Mouse (Mus musculus) spleen, adult 2 months (tissue): ENCODE measurements around the gene Scgb2a2. TPM values are rescaled to one million over a fixed set of nuclear protein-coding genes. Genes with fewer than 3 reads are reported as not detected.
"Not testable (repeated sequence)": the region's sequence is repeated elsewhere in the genome, so short reads cannot be mapped to it uniquely, and the experiment has no call there.

Experiments
- DNase-seq, 2 experiments: peaks; one replicate each; pipeline versions ENCODE4 v3.0.0 to v3.0.0-alpha.2; 2012 to 2021; ENCODE audit warnings: low spot score in 2 of 2, low read depth in 1 of 2
- H3K27ac ChIP-seq: fragments of 200-500 bp; 2 replicates; pipeline ENCODE4 v1.5.1; 2012; ENCODE audit warnings: low read length, inconsistent platforms; ENCODE audit not compliant: insufficient read depth
- H3K27me3 ChIP-seq: fragments of 200-500 bp; 2 replicates; pipeline ENCODE4 v1.6.1; 2012; ENCODE audit warnings: mild to moderate bottlenecking, moderate library complexity, low read length, inconsistent platforms; ENCODE audit not compliant: control insufficient read depth, insufficient read depth
- H3K36me3 ChIP-seq: fragments of 200-500 bp; 2 replicates; pipeline ENCODE4 v1.6.1; 2012; ENCODE audit warnings: mild to moderate bottlenecking, low read length, inconsistent platforms; ENCODE audit not compliant: control insufficient read depth, insufficient read depth
- H3K4me1 ChIP-seq: fragments of 200-500 bp; 2 replicates; pipeline ENCODE4 v1.6.1; 2011; ENCODE audit warnings: inconsistent platforms; ENCODE audit not compliant: control insufficient read depth, insufficient read depth, insufficient read length
- H3K4me3 ChIP-seq: fragments of 200-500 bp; 2 replicates; pipeline ENCODE4 v1.5.1; 2011; ENCODE audit warnings: mild to moderate bottlenecking, inconsistent platforms; ENCODE audit not compliant: insufficient read depth, insufficient read length; ENCODE audit errors: extremely low read depth
- CTCF ChIP-seq: fragments of 200-500 bp; IDR thresholded peaks from 2 replicates; pipeline ENCODE4 v1.5.1; 2011; ENCODE audit warnings: mild to moderate bottlenecking, inconsistent platforms; ENCODE audit not compliant: insufficient read depth, insufficient read length, insufficient replicate concordance; ENCODE audit errors: extremely low read depth
- POLR2A ChIP-seq: fragments of 200-500 bp; IDR thresholded peaks from 2 replicates; pipeline ENCODE4 v1.6.1; 2011; ENCODE audit warnings: low read depth, low read length, inconsistent platforms
- WGBS: fragments of 180-500 bp; shearing (Covaris S2); methylation state at CpG from one replicate; pipeline ENCODE4 v1.1.7; 2018; 5-methylcytosine and 5-hydroxymethylcytosine counted together
- polyA plus RNA-seq: library from polyadenylated mRNA; depleted of rRNA; stranded (reverse); fragments of >200 nt; gene quantifications from 2 replicates; pipeline ENCODE4 v1.2.3, GENCODE M21; 2012; rRNA removed

Gene Scgb2a2
- polyA plus RNA-seq: not detected in 2 replicates

DNA sequence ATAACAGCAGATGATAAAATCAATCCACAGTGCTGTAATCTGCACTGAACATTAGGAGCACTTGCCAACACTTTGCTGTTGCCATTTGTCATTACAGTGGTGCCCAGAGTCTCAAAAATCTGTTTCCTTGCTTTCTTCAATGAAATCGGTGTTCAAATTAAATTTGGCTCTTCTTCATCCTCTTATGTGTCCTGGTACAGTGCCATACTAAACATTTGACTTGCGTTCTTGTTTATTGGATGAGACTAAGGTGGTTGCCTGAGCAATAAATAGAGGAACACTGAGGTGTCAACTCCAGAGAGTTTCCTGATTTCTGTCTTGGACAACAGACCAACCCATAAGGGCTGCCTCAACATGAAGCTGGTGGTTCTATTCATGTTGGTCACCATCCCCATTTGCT lies at the start of gene Scgb2a2:
TSS of gene Scgb2a2 (plus strand) at position 301 of the 400 bp plus-strand sequence.
- Histone ChIP-seq H3K36me3 (no peaks in the 10 kb centered on the region), H3K4me1 (no peaks in the 10 kb centered on the region), H3K27ac (no peak within 1 kb of the TSS), H3K27me3 (no peaks in the 10 kb centered on the region), H3K4me3 (no peak within 1 kb of the TSS)
- DNase-seq: no peak
- 82% methylated on average over 2 of the region's 2 CpGs for WGBS
- TF ChIP-seq CTCF (no peak), POLR2A (no peak)

DNA sequence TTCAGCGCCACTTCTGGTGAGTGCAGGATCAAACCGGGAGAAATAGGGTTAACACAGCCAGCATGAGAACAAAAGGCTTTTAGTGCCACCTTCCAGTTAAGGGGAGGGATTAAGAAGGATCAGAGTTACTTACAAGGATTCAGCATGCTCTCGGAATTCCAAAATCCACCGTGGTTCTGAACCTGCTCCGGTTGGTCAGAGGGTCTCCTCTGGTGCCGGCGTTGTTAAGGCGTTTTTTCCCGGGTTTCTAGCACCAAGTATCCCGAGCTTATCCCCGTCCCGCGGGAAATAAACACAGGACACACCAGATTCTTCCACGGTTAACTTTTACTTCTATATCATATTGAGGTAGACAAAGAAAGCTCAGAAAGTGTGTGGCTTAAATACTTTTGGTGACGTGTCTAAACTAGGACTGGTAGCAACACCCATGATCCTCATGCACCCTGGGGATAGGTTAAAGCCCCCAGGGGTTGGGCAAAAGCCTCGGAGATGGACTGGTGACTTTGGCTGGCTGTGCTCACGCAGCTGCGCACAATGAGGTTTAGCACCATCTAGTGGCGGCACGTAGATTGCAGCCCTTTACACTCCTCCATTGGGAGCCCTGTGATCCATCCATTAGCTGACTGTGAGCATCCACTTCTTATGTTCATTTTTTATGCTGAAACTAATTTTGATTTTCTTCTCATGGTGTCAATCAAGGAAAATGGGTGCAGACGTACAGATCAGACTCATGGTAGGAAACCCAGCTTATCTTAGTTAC lies 10.6 kb upstream of the Scgb2a2 start:
- not testable (repeated sequence) for H3K4me1 ChIP-seq, H3K27me3 ChIP-seq, H3K4me3 ChIP-seq, H3K27ac ChIP-seq, H3K36me3 ChIP-seq
- DNase-seq: peak in 1 of 2 experiments; percentile 27
- 13% methylated on average over 20 of the region's 21 CpGs for WGBS

DNA sequence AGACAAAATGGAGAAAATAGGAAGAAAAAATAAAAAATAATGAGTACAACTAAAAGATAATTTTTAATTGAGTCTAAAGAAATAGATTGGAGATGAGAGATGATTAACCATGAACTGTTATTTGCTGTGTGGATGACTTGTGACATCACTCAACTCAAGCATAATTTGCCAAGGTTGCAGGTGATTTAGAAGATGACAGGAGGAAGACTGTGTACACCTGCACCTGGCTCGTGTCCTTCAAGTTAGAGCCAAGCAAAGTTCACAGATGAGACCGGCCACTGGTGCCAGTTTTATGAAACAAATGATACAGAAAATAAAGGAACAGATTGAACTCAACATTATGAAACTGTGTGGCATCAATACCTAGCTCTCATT lies 10.0 kb upstream of the Scgb2a2 start:
- TF ChIP-seq POLR2A (no peak), CTCF (no peak)
- WGBS: 63% methylated on average over 2 of the region's 2 CpGs
- no peak overlapping the region for H3K4me3 ChIP-seq

DNA sequence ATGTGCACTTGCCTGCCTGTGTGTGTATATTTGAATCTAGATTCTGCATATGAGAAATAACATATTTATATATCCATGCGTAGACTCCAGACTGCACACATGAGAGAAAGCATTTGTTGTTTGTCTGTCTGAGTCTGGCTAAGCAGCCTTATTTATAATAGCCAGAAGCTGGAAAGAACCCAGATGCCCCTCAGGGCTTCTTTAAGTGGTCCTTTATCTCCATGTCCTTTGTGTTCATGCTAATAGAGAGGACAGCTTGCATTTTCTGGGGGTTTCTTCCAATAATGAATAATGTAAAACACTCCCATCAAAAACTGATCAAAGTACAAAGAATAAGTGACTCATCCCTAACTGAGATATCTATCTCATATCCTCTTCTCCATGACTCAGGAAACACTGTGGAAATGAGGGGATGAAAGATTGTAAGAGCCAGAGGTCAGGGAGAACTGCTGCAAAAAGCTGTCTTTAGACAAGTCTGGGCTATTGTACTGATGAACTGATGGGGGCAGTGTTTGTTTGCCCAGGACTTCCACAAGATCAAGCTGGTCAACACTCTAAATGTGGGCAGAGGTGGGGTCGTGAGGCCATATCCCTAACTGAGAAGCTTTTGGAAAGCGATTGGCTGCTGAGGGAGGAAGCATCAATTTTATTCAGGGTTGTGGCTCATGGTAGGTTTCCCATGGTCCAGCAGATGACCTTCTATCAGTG lies 2.2 kb downstream of the Scgb2a2 start:
- H3K36me3 ChIP-seq, H3K27me3 ChIP-seq, DNase-seq, H3K4me1 ChIP-seq, H3K4me3 ChIP-seq, H3K27ac ChIP-seq: not testable (repeated sequence)
- 57% methylated on average over 3 of the region's 3 CpGs for WGBS

More for the DNA sequence above, 10.0 kb upstream of the Scgb2a2 start:
- H3K4me1 ChIP-seq: no peaks in the 10 kb centered on the region
- no peak overlapping the region for H3K27ac ChIP-seq
- H3K27me3 ChIP-seq: no peaks in the 10 kb centered on the region
- no peaks in the 10 kb centered on the region for H3K36me3 ChIP-seq
- no peak for DNase-seq

DNA sequence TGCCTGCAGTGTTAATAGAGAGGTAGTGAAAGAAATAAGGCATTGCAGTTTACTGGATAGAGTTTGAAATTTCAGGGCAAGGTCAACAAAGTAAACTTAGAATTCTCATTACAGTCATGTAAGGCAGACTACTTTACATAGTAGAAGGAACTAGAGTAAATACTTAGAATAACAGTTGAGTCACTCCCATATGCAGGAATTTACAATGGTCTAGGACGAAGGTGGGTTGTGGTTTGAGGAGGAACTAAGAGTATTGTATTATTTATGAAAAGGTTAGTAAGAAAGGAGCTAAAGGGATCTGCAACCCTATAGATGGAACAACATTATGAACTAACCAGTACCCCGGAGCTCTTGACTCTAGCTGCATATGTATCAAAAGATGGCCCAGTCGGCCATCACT lies 13.5 kb downstream of the Scgb2a2 start:
- H3K36me3 ChIP-seq, H3K27ac ChIP-seq, DNase-seq, H3K4me1 ChIP-seq, H3K27me3 ChIP-seq, H3K4me3 ChIP-seq: not testable (repeated sequence)
- 88% methylated on average over 2 of the region's 3 CpGs for WGBS

DNA sequence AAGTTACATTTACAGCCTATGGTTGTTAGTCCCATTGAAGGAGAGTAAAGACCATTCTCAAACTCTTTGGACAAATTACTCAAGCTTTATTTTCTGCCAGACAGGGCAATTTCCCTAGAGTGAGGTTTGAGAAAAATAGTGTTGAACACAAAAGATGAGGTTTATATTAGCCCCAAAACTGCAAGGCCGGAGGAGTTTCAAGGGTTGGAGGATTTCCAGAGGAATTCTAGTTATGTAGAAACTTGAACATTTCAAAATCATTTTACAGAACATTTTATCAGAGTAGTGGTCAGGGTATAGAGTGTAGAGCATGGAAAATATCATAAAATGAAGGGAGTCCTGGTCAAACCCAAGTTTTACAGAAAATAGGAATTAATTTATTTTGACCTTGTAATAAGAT lies 17.5 kb downstream of the Scgb2a2 start:
- Histone ChIP-seq H3K4me1 (no peaks in the 10 kb centered on the region), H3K36me3 (peaks cover 2% of the 10 kb centered on the region; the same call in 1 of the 2 replicates), H3K27ac (no peak overlapping the region), H3K27me3 (no peaks in the 10 kb centered on the region), H3K4me3 (no peak overlapping the region)
- TF ChIP-seq POLR2A (no peak), CTCF (no peak)
- 84% methylated on average over 1 of the region's 1 CpGs for WGBS
- no peak for DNase-seq

DNA sequence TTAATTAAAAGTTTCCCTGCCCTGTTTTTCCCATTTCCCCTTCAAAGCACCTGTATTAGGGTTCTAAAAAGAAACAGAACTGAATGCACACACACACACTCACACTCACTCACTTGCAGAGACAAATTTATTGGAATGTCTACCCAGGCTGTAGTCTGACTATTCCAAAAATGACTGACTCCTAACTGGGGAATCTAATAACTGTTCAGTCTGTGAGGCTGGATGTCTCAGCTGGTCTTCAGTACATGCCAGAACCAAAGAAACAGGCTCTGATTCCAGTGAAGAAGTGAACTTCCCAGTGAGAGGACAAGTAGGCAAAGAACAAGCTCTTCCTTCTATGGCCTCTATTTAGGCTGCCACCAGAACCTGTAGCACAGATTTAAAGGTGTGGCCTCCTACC lies 18.1 kb downstream of the Scgb2a2 start:
- Histone ChIP-seq H3K36me3 (peaks cover 2% of the 10 kb centered on the region; the same call in 1 of the 2 replicates), H3K4me3 (no peak overlapping the region), H3K27me3 (no peaks in the 10 kb centered on the region), H3K27ac (no peak overlapping the region), H3K4me1 (no peaks in the 10 kb centered on the region)
- no peak for DNase-seq
- TF ChIP-seq POLR2A: no peak
- no peak for TF ChIP-seq CTCF
